Mouse (Mus musculus) c-Kit-negative CD71-positive TER-119-positive erythroid progenitor cells, embryonic 14.5 days (primary cell): Measurements from ENCODE around the gene Fas.
A peak's percentile ranks its signal among the peaks of the same experiment; 100 is the strongest.

Experiments
- DNase-seq: peaks from one replicate; pipeline ENCODE4 v3.0.0-alpha.2; 2013; ENCODE audit warnings: low read depth, low spot score

The Fas gene

GRCm38 (mm10) chr19:34289948-34290789 lies at the start of gene Fas:
Gene Fas, plus strand, starts transcription at chr19:34290666.
- no peak for DNase-seq

- no peak for DNase-seq
Measured at GRCm38 (mm10) chr19:34241247-34241915, 49.1 kb upstream of the Fas start.

GRCm38 (mm10) chr19:34242925-34243324 lies 47.5 kb upstream of the Fas start:
- no peak for DNase-seq

- DNase-seq: peak; percentile 26
Measured at GRCm38 (mm10) chr19:34244056-34244455, 46.4 kb upstream of the Fas start.

- no peak for DNase-seq
Measured at GRCm38 (mm10) chr19:34248558-34248957, 41.9 kb upstream of the Fas start.

- no peak for DNase-seq
Measured at GRCm38 (mm10) chr19:34250621-34251020, 39.8 kb upstream of the Fas start.

- no peak for DNase-seq
Measured at GRCm38 (mm10) chr19:34251900-34252299, 38.6 kb upstream of the Fas start.

GRCm38 (mm10) chr19:34252450-34252849 lies 38.0 kb upstream of the Fas start:
- DNase-seq: no peak

- no peak for DNase-seq
Measured at GRCm38 (mm10) chr19:34254101-34254879, 36.2 kb upstream of the Fas start.

GRCm38 (mm10) chr19:34254880-34255681 lies 35.4 kb upstream of the Fas start, which contains the start of gene Acta2:
Gene Acta2, minus strand, starts transcription at chr19:34255590.
- no peak for DNase-seq

GRCm38 (mm10) chr19:34256149-34256548 lies 34.3 kb upstream of the Fas start:
- no peak for DNase-seq

- DNase-seq: no peak
Measured at GRCm38 (mm10) chr19:34256936-34257335, 33.5 kb upstream of the Fas start.

- no peak for DNase-seq
Measured at GRCm38 (mm10) chr19:34262273-34262974, 28.0 kb upstream of the Fas start.

- no peak for DNase-seq
Measured at GRCm38 (mm10) chr19:34265604-34266193, 24.8 kb upstream of the Fas start.

GRCm38 (mm10) chr19:34268991-34269390 lies 21.5 kb upstream of the Fas start:
- DNase-seq: no peak

GRCm38 (mm10) chr19:34270106-34270726 lies 20.2 kb upstream of the Fas start:
- DNase-seq: no peak

- DNase-seq: no peak
Measured at GRCm38 (mm10) chr19:34270824-34271464, 19.5 kb upstream of the Fas start.

GRCm38 (mm10) chr19:34273073-34273472 lies 17.4 kb upstream of the Fas start:
- no peak for DNase-seq

- no peak for DNase-seq
Measured at GRCm38 (mm10) chr19:34278078-34278477, 12.4 kb upstream of the Fas start.
